In genomic region chr16:4634681-4635080, GRCm38 (mm10) we compare ENCODE assay signal across 25 mouse cellular contexts. TPM values are rescaled to one million over a fixed set of nuclear protein-coding genes. Genes with fewer than 3 reads are reported as not detected.
A peak's percentile ranks its signal among the peaks of the same experiment; 100 is the strongest.
DNase-seq lines count a peak whose midpoint lies in the region; ATAC-seq lines count a peak whose summit lies in the region.
"Had no signal": no experiment of that assay in that cellular context is flagged by ENCODE, and none has a peak within 500 bp of the region (broad histone marks: within the 10 kb centered on the region; RNA-seq: fewer than 3 reads in every experiment).

No protein-coding gene starts in this region.

- no peaks in the 10 kb centered on the region for H3K9me3 ChIP-seq in heart, embryonic 14.5 days (ENCODE audit: control insufficient read depth, low read length)
- H3K9me3 ChIP-seq in limb, embryonic 10.5 days (replicated peaks) = no peaks in the 10 kb centered on the region
- H3K9me3 ChIP-seq: embryonic facial prominence, embryonic 12.5 days; embryonic facial prominence, embryonic 15.5 days; hindbrain, embryonic 10.5 days; hindbrain, embryonic 13.5 days; intestine, embryonic 15.5 days had no signal

- 50% methylated on average over 9 of the region's 9 CpGs for WGBS in heart, embryonic 14.5 days
- 87% methylated on average over 9 of the region's 9 CpGs for WGBS in limb, embryonic 10.5 days

- peak; percentile 73 to 80 for DNase-seq in adrenal gland, adult (ENCODE audit: inconsistent age in 2 of 2, low spot score in 1 of 2)
- DNase-seq in adrenal gland, adult 8-10 months = no peak
- peak; percentile 43 to 61 for DNase-seq in adrenal gland, postnatal 36 days
- no peak for DNase-seq in adrenal gland, postnatal 25 days
- no peak for DNase-seq in heart, postnatal 4 days
- no peak for DNase-seq in limb, embryonic 10.5 days (ENCODE audit: low spot score)
- DNase-seq: adrenal gland, postnatal 14 days; cerebellum, adult 11 months; cerebellum, adult 2 months; cerebellum, adult 9-11 months; cerebellum, postnatal 25 days; forebrain, postnatal 0 days; gastrocnemius, adult 2 months; gastrocnemius, postnatal 14 days; kidney, adult 11 months; kidney, adult 8-10 months had no signal

- ATAC-seq in heart, embryonic 14.5 days (ENCODE audit: insufficient number of reproducible peaks, insufficient read depth, low FRiP score, low read depth) = no peak
- ATAC-seq: activated CD4-positive, CD25-positive, alpha-beta regulatory T cell, adult 4 months; forebrain, embryonic 14.5 days; forebrain, postnatal 0 days; hindbrain, embryonic 16.5 days; intestine, embryonic 15.5 days had no signal

- H3K4me2 ChIP-seq in heart, embryonic 14.5 days (ENCODE audit: low read length) = no peak overlapping the region
- H3K4me2 ChIP-seq: embryonic facial prominence, embryonic 12.5 days; embryonic facial prominence, embryonic 15.5 days; hindbrain, embryonic 13.5 days; intestine, embryonic 15.5 days had no signal

- 0 out of 2 replicates have a peak, but pooled peaks cover 10% of the 10 kb centered on the region for H3K36me3 ChIP-seq in heart, embryonic 14.5 days (ENCODE audit: control insufficient read depth, insufficient read depth, low read length)
- H3K36me3 ChIP-seq in limb, embryonic 10.5 days = peaks cover 25% of the 10 kb centered on the region

- no peaks in the 10 kb centered on the region for H3K27me3 ChIP-seq in heart, embryonic 14.5 days (ENCODE audit: control insufficient read depth, insufficient read depth, low read length)
- H3K27me3 ChIP-seq in limb, embryonic 10.5 days (ENCODE audit: low read depth, poor library complexity, severe bottlenecking) = no peaks in the 10 kb centered on the region
- H3K27me3 ChIP-seq: embryonic facial prominence, embryonic 12.5 days; embryonic facial prominence, embryonic 15.5 days; hindbrain, embryonic 13.5 days; intestine, embryonic 15.5 days had no signal

- H3K9ac ChIP-seq in heart, embryonic 14.5 days (ENCODE audit: low read length) = 0 out of 2 replicates have a peak overlapping the region, but pooled peaks have one; percentile 3
- H3K9ac ChIP-seq: embryonic facial prominence, embryonic 12.5 days; embryonic facial prominence, embryonic 15.5 days; forebrain, postnatal 0 days; intestine, embryonic 15.5 days had no signal

- no peak overlapping the region for H3K4me3 ChIP-seq in heart, embryonic 14.5 days (ENCODE audit: control insufficient read depth in 1 of 2, insufficient read depth in 1 of 2, low read depth in 1 of 2, low read length in 2 of 2)
- H3K4me3 ChIP-seq in limb, embryonic 10.5 days = no peak overlapping the region
- H3K4me3 ChIP-seq: embryonic facial prominence, embryonic 12.5 days; embryonic facial prominence, embryonic 15.5 days; gastrocnemius, adult 2 months; hindbrain, embryonic 10.5 days; hindbrain, embryonic 13.5 days; intestine, embryonic 15.5 days had no signal

- H3K27ac ChIP-seq in heart, embryonic 14.5 days (replicated peaks in 1 of 2; ENCODE audit: control insufficient read depth in 1 of 2, insufficient read depth in 1 of 2, low read depth in 2 of 2, low read length in 2 of 2) = no peak overlapping the region; a peak in 1 of 4 replicates
- peak overlapping the region; percentile 63 for H3K27ac ChIP-seq in limb, embryonic 10.5 days
- H3K27ac ChIP-seq: embryonic facial prominence, embryonic 12.5 days; embryonic facial prominence, embryonic 15.5 days; gastrocnemius, adult 2 months; hindbrain, embryonic 13.5 days; intestine, embryonic 15.5 days had no signal

- H3K4me1 ChIP-seq in heart, embryonic 14.5 days (ENCODE audit: control insufficient read depth in 2 of 2, insufficient read depth in 2 of 2, low read length in 2 of 2) = peaks cover 18 to 30% of the 10 kb centered on the region in 2 experiments
- H3K4me1 ChIP-seq in limb, embryonic 10.5 days = peaks cover 48% of the 10 kb centered on the region

RNA-seq across cellular contexts. Expression of gene Vasn, which starts 5.1 kb away (rescaled TPM):
- total RNA-seq in adrenal gland, adult 8-10 months (2022) = 10 to 100 TPM; 10.1 to 16.9 (median 11.1) TPM
- total RNA-seq in adrenal gland, postnatal 36 days (2021) = 10 to 100 TPM in 1 of 2 experiments, 1 to 10 TPM in 1; 8.9 to 15.1 TPM
- 5.4 and 9.3 TPM in 2 replicates for total RNA-seq in adrenal gland, postnatal 25 days (2021)
- polyA plus RNA-seq in heart, embryonic 14.5 days (2014; fragmentation: Nextera tagmentation; extraction: Ambion mirVana) = 11.9 and 12.8 TPM in 2 replicates
- 10 to 100 TPM; 17.7 to 18.2 TPM for total RNA-seq in heart, postnatal 4 days (2021)
- 22.5 and 28.3 TPM in 2 replicates for polyA plus RNA-seq in limb, embryonic 10.5 days (2016; fragmentation: Nextera tagmentation; extraction: Ambion mirVana)

RNA-seq across cellular contexts. Expression of gene Dnaja3, which starts 5.1 kb away (rescaled TPM):
- 100 to 1,000 TPM; 107 to 132 (median 117) TPM for total RNA-seq in adrenal gland, adult 8-10 months (2022)
- 100 to 1,000 TPM; 118 to 143 TPM for total RNA-seq in adrenal gland, postnatal 36 days (2021)
- 117 and 125 TPM in 2 replicates for total RNA-seq in adrenal gland, postnatal 25 days (2021)
- polyA plus RNA-seq in heart, embryonic 14.5 days (2014; fragmentation: Nextera tagmentation; extraction: Ambion mirVana) = 68.9 and 70.3 TPM in 2 replicates
- total RNA-seq in heart, postnatal 4 days (2021) = 10 to 100 TPM; 82.7 to 84.7 TPM
- 64.1 and 70.2 TPM in 2 replicates for polyA plus RNA-seq in limb, embryonic 10.5 days (2016; fragmentation: Nextera tagmentation; extraction: Ambion mirVana)

RNA-seq across cellular contexts. Expression of gene Pam16, which starts 9.9 kb away (rescaled TPM):
- 100 to 1,000 TPM in 2 of 4 experiments, 10 to 100 TPM in 2; 81.7 to 124 (median 102) TPM for total RNA-seq in adrenal gland, adult 8-10 months (2022)
- 100 to 1,000 TPM in 1 of 2 experiments, 10 to 100 TPM in 1; 95.3 to 109 TPM for total RNA-seq in adrenal gland, postnatal 36 days (2021)
- 81.9 and 83.4 TPM in 2 replicates for total RNA-seq in adrenal gland, postnatal 25 days (2021)
- polyA plus RNA-seq in heart, embryonic 14.5 days (2014; fragmentation: Nextera tagmentation; extraction: Ambion mirVana) = 157 and 165 TPM in 2 replicates
- total RNA-seq in heart, postnatal 4 days (2021) = 10 to 100 TPM; 89.5 to 92.6 TPM
- 108 and 113 TPM in 2 replicates for polyA plus RNA-seq in limb, embryonic 10.5 days (2016; fragmentation: Nextera tagmentation; extraction: Ambion mirVana)

RNA-seq across cellular contexts. Expression of gene Glis2, which starts 40.2 kb away (rescaled TPM):
- 10 to 100 TPM; 14.6 to 28.9 (median 23.8) TPM for total RNA-seq in adrenal gland, adult 8-10 months (2022)
- total RNA-seq in adrenal gland, postnatal 36 days (2021) = 10 to 100 TPM; 19.9 to 20.1 TPM
- 17.1 and 23.0 TPM in 2 replicates for total RNA-seq in adrenal gland, postnatal 25 days (2021)
- polyA plus RNA-seq in heart, embryonic 14.5 days (2014; fragmentation: Nextera tagmentation; extraction: Ambion mirVana) = 17.8 and 21.4 TPM in 2 replicates
- total RNA-seq in heart, postnatal 4 days (2021) = 10 to 100 TPM; 35.3 to 43.8 TPM
- 27.0 and 30.7 TPM in 2 replicates for polyA plus RNA-seq in limb, embryonic 10.5 days (2016; fragmentation: Nextera tagmentation; extraction: Ambion mirVana)

RNA-seq across cellular contexts. Expression of gene Coro7, which starts 44.9 kb away (rescaled TPM):
- 10 to 100 TPM; 23.1 to 41.9 (median 36.7) TPM for total RNA-seq in adrenal gland, adult 8-10 months (2022)
- 10 to 100 TPM; 24.6 to 25.1 TPM for total RNA-seq in adrenal gland, postnatal 36 days (2021)
- 36.2 and 39.7 TPM in 2 replicates for total RNA-seq in adrenal gland, postnatal 25 days (2021)
- 11.9 TPM in 2 replicates for polyA plus RNA-seq in heart, embryonic 14.5 days (2014; fragmentation: Nextera tagmentation; extraction: Ambion mirVana)
- total RNA-seq in heart, postnatal 4 days (2021) = 10 to 100 TPM; 24.1 to 26.5 TPM
- polyA plus RNA-seq in limb, embryonic 10.5 days (2016; fragmentation: Nextera tagmentation; extraction: Ambion mirVana) = 21.8 and 22.9 TPM in 2 replicates

Comparison
In these comparisons a context has a peak if more than half of its experiments do, and no peak if none do; other contexts are left out.
1. DNase-seq: peak in adrenal gland, adult (2 of 2) and adrenal gland, postnatal 36 days (2 of 2); none in adrenal gland, adult 8-10 months (single experiment), adrenal gland, postnatal 25 days (single experiment), heart, postnatal 4 days (single experiment) and limb, embryonic 10.5 days (single experiment).